Mouse (Mus musculus) kidney, postnatal 14 days (tissue): ENCODE measurements around the gene Cd37.

ENCODE experiments used
- DNase-seq: peaks from one replicate; pipeline ENCODE4 v3.0.0; 2022; ENCODE audit warnings: mixed read lengths

Cd37 gene

GRCm38 (mm10) chr7:45238723-45239496 lies at the start of gene Cd37:
Gene Cd37, minus strand, starts transcription at chr7:45239115.
- no peak for DNase-seq

- DNase-seq = no peak
Observed at GRCm38 (mm10) chr7:45286486-45286885, 47.6 kb upstream of the Cd37 start.

GRCm38 (mm10) chr7:45277136-45277760 lies 38.3 kb upstream of the Cd37 start, which contains the start of gene Slc6a21:
Gene Slc6a21, plus strand, starts transcription at chr7:45277513.
- peak; percentile 81 for DNase-seq

- no peak for DNase-seq
Observed at GRCm38 (mm10) chr7:45273672-45274071, 34.8 kb upstream of the Cd37 start.

- DNase-seq = no peak
Observed at GRCm38 (mm10) chr7:45272786-45273412, 34.0 kb upstream of the Cd37 start.

GRCm38 (mm10) chr7:45265518-45265917 lies 26.6 kb upstream of the Cd37 start:
- DNase-seq = no peak

- peak; percentile 12 for DNase-seq
Observed at GRCm38 (mm10) chr7:45264348-45264747, 25.4 kb upstream of the Cd37 start.

- DNase-seq = no peak
Observed at GRCm38 (mm10) chr7:45263006-45263607, 24.2 kb upstream of the Cd37 start.

- DNase-seq = no peak
Observed at GRCm38 (mm10) chr7:45262266-45262665, 23.4 kb upstream of the Cd37 start.

GRCm38 (mm10) chr7:45259281-45259680 lies 20.4 kb upstream of the Cd37 start:
- no peak for DNase-seq

- DNase-seq = no peak
Observed at GRCm38 (mm10) chr7:45257063-45257840, 18.3 kb upstream of the Cd37 start.

GRCm38 (mm10) chr7:45255822-45256221 lies 16.9 kb upstream of the Cd37 start:
- peak; percentile 37 for DNase-seq

GRCm38 (mm10) chr7:45253806-45254205 lies 14.9 kb upstream of the Cd37 start:
- no peak for DNase-seq

- DNase-seq = no peak
Observed at GRCm38 (mm10) chr7:45247666-45248065, 8.8 kb upstream of the Cd37 start.

- DNase-seq = no peak
Observed at GRCm38 (mm10) chr7:45241389-45241749, 2.5 kb upstream of the Cd37 start.

GRCm38 (mm10) chr7:45240633-45241388 lies 1.9 kb upstream of the Cd37 start, which contains the start of gene Slc6a16:
Gene Slc6a16, plus strand, starts transcription at chr7:45241085.
- peak; percentile 53 for DNase-seq

- DNase-seq = no peak
Observed at GRCm38 (mm10) chr7:45240109-45240508, 1.2 kb upstream of the Cd37 start.

- no peak for DNase-seq
Observed at GRCm38 (mm10) chr7:45237747-45238699, 892 bp downstream of the Cd37 start.

GRCm38 (mm10) chr7:45235656-45236180 lies 3.2 kb downstream of the Cd37 start:
- DNase-seq = no peak

GRCm38 (mm10) chr7:45234922-45235571 lies 3.9 kb downstream of the Cd37 start:
- peak; percentile 56 for DNase-seq
